Mouse (Mus musculus): Measurements from ENCODE around the gene Lrrc3b.

The Lrrc3b gene

DNA sequence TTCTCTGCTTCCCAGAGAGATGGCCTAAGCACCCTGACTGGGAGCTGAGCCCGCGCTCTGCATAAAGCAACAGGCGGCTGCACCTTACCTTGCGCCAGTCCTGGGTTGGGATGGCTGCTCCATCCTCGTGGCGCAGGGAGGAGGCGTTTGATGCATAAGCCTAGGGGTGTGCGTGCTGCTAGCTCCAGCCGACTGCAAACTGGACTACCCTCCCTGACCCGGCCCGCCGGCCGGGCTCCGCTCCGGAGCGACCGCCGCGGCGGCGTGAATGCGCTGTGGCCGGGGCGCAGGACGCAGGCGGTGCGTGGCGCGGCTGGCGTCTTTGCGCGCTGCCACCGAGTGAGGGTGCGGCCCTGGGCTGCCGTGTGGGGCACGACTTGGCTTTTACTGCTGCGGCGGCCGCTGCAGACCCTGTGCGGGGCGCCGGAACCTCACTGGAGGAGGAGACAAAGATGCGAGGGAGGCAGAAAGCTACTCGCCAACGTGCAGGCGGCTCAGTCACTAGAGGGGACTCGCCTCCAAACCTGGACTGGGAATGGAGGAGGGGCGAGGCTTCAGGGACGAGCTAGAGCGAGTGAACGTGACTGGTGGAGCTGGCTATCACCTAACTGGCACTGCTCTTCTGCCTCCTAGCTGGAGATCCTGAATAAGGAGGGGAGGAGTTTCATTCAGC lies at the start of gene Lrrc3b:
Gene Lrrc3b, minus strand, starts transcription at position 503 of the 673 bp plus-strand sequence.
- DNase-seq (ENCODE audit: low spot score in 2 of 2), result peak; percentile 69 to 80

DNA sequence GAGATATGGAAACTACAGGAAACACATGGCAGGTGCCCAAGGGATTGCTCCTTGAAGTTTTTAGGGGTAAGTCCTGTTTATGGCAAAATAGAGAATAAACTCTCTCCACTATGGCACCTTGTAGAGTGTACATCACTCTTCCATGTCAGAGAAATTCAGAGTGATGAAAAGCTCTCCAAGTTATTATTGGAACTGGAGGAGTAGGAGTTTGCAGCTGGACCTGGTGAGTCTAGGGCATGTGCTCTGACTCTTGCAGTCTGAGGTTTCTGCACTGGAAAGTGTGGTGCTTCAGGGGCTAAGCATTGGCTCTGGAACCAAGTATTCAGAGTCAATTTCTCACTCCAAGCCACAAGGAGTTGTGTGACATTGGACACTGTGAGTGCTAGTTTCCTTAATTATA lies 38.9 kb upstream of the Lrrc3b start:
- no peak for DNase-seq (ENCODE audit: low spot score in 2 of 2)

DNA sequence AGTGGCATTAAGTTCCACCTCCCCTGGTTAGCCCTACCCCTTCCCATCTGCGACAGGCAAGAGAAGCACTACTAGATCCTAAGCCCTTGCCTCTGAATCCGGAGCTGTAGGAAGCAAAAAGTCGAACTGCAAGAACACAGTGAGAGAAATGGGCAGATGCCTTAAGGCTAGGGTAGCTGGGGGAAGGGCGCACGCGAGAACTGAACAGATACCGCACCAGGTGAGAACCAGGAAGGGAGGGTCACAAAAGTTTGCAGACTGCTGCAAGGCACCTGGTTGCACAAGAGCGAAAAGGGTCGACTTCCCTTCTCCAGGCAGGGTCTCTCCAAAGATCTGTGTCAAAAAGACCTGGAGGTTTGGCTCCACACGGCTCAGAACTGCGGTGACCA lies 697 bp downstream of the Lrrc3b start:
- DNase-seq (ENCODE audit: low spot score in 2 of 2), result peak; percentile 36 to 42

DNA sequence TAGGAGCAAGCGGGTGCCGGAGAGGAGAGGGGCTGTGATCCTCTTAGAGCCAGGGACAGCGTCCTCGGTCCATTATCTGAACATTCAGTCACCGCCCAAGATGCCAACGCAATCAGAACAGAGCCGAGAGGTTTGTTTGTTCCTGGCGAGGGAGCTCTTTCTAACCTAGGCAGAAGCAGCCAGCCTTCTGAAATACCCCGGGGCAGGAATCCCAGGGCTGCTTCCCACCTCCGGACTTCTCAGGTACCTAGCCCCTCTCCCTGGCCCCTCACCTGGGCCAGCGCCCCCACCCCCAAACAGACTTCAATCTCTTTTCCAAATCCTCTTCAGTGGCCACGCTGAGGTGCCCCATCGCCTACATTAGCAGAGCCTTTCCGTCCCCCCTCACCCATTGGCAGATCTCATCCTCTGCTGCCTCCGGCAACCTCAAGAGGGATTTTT lies 1.3 kb downstream of the Lrrc3b start:
- peak; percentile 29 to 54 for DNase-seq (ENCODE audit: low spot score in 2 of 2)

DNA sequence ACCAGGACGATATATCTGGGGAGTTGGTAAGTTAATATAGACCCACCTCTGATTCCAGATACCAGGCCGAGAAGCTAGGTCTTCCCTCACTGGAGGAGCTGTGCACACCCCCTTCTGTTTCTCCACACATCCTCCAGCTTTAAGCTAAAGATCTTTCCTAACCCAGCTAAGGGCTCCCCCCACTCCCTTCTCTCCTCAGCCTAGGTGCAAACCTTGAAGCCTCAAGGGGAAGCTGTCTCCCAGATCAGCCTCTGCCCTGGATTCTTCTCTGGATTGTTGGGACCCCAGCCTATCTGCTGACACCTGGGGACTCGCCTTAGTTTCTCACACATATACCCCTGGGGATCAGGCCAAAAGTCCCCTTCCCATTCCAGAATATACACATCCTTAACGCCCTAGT lies 1.7 kb downstream of the Lrrc3b start:
- peak in 1 of 2 experiments; percentile 44 for DNase-seq (ENCODE audit: low spot score in 2 of 2)

DNA sequence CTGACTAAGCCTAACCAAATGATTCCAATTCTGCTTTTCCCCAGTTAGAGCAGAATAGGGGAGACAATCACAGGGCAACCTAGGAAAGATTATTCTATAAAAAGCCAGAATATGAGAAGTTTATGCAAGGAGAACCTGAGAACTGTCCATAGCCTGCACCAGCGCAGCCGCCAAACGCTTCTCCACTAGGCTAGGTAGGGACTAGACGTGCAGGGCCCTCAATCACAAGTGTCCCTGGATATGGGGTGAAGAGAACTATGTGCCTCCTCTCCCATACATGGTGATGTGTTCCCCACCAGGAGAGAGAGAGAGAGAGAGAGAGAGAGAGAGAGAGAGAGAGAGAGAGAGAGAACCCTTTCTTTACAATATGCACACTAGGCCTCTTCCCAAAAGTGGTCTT lies 2.2 kb downstream of the Lrrc3b start:
- DNase-seq (ENCODE audit: low spot score in 2 of 2), result no peak

DNA sequence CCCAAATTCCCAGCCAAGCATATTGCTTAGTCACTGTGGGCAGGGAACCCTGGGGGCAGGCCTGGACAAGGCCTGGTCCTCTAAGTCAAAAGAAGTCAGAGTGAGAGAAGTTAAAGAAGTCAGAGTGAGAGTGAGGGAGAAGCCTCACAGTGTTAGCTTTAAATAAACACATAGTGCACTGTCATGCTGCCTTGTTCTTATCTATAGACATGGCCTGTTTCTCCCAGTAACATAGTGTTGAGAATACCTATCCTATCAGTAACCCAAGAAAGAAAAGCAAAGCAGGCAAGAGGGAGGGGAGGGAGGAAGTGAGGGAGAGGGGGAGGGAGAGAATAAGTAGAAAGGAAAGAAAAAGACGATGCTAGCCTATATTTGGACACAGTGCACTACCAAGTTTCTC lies 6.4 kb downstream of the Lrrc3b start:
- no peak for DNase-seq (ENCODE audit: low spot score in 2 of 2)

DNA sequence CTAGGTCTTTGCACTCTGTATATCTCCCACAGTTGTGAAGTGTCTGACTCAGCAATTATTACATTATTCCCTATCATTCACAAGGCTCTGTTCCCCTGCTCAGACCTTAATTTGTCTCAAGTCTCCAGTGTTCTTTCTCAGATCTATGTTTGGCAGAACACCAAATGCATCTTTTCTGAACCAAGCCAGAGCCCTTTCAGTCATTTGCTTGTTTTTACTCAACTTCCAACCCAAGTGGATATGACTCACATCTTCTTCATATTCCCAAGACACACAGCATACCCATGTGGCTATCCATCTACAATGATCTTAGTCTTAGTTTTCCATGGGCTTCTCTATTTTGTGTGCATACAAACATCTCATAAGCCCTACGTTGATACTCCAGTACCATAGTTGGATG lies 17.2 kb downstream of the Lrrc3b start:
- no peak for DNase-seq (ENCODE audit: low spot score in 2 of 2)

DNA sequence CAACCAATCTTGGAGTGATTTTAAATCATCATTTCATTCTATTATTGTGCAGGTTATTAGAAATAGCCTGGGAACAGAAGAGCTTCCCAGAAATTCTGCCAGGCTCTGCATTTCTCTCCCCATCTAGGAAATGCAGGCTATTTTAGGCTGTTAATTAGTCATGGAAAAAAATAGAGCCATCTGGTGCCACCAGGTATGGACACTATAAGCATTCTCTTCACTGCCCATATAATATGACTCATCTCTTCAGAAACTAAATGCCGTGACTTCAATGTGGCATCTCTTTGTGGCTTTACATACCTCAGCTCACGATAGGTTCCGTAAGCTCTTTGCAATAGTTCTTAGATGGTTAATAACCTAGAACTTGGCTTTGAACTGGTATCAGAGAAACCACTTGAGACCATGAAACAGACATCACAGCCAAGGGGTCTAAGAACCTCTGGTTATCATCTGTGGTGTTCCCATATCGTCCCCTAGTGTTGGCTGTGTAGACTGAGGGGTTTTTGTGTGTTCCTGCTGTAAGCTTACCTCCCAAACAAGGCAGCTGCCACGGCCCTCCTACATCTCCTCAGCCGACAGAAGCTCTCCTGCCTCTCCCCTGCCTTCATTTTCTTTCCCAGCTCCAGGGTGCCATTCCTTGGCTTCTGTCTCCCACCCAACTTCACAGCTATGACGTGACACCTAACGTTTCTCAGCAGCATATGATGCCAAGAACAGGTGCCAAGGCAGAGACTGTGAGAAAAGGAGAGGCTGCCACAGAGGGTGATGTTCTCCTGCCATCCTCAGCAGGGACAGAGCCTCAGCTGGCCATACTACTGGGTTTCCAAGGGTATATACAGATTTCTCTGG lies 27.9 kb downstream of the Lrrc3b start:
- peak; percentile 77 to 82 for DNase-seq (ENCODE audit: low spot score in 2 of 2)

DNA sequence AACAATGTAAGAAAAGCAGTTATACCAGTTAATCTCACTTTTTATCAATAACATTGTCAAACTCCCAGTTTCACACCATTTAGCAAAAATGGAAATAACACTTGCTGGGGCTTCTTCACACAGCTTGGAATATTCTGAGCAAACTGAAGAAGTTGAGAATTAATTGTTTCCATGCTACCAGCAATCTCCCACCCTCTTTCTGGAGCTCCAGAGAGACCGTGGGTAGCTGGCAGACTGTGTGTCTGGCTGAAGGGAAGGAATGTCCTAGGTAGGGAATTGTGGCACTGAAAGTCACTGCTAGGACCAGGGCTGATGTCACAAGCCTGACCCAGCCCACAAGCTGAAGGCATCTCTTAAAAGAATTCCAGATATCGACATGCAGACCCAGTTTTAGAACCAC lies 53.3 kb downstream of the Lrrc3b start:
- DNase-seq (ENCODE audit: low spot score in 2 of 2), result peak in 1 of 2 experiments; percentile 43

DNA sequence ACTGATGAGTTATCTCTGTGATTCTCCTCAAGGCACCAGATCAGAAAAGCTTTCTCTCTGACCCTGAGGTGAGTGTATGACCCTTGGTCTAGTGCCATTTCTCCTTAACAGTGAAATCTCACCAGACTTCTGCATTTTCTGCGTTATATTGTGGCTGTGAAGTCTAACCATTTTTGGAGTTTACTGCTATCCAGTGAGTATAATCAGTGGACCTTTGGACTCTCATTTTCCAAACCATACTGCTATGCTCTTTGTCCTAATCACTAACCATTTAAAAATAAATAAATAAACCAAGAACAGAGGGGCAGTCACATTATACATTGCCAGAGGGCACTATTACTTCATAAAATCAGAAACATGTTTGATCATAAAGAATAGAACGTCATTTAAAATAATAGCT lies 53.8 kb downstream of the Lrrc3b start:
- no peak for DNase-seq (ENCODE audit: low spot score in 2 of 2)

DNA sequence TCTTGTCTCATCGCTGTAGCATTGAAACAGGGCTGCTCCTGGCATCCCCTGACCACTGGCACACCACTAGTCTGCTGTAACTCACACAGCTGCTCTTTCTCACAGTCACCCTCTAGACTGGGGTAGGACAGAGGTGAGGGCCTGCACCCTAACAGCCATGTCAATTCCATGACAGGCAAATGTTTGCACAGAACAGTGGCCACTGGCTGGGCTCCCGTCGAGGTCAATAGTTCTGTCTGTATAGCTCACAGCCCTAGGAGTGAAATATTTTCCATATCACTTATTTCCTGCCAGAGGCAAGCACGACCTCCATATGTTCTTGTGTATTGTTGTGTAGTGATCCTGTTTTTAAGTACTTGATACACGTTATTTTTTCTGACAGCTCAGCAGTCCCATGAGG lies 54.3 kb downstream of the Lrrc3b start:
- DNase-seq (ENCODE audit: low spot score in 2 of 2), result no peak

DNA sequence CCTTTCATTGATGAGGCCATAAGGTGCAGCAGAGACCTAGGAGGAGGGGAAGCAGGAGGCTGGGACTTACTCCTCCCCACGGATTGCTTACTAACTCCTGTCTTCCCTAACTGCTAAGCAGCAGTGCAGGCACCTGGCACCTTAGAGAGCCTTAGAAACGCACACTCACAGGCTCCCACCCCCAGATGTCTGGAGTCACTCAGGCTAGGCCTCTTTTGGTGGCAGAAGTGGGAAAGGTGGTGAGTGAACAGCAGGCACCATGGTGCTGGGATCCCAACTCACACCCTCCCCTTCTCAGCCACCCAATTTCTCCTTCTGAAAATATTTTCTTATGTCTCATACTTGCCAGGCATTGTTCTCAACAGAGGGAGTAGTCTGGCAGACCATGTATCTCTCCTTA lies 55.7 kb downstream of the Lrrc3b start:
- DNase-seq (ENCODE audit: low spot score in 2 of 2), result no peak

DNA sequence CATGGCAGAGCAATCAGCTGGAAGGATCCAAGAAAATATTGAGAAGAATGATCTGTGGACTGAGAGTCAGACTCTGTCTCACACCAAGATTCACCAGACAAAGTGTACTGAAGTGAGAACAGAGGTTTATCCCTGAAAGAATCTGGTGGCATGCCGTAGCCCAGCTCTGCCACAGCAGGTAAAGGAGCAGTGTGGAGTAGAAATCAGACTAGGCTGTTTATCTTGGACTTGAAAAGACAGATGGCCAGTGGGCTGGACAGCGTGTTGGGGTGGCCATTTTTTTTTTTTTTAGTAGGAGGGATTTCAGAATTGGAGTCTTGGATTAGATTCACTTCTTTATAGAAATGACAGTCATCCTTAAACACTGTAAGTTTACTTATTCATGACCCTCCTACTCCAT lies 61.4 kb downstream of the Lrrc3b start:
- peak in 1 of 2 experiments; percentile 33 for DNase-seq (ENCODE audit: low spot score in 2 of 2)

DNA sequence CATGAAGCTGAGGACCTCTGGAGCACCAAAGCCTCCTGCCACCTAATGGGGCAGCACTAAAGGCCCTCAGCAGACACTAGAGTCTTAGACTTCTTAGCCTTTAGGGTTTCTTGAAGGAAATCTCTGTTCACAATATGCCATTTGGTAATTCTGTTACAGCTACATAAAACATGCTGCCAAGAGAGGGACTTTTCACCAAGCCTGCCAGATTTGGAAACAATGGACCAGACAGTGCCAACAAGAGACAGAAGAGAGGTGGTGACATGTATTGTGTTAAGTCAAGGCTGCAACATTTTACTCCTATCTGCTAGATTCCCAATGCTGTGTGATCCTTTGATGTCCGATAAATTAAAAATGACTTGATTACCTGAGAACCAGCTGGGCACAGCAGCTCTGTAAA lies 62.0 kb downstream of the Lrrc3b start:
- DNase-seq (ENCODE audit: low spot score in 2 of 2), result no peak

DNA sequence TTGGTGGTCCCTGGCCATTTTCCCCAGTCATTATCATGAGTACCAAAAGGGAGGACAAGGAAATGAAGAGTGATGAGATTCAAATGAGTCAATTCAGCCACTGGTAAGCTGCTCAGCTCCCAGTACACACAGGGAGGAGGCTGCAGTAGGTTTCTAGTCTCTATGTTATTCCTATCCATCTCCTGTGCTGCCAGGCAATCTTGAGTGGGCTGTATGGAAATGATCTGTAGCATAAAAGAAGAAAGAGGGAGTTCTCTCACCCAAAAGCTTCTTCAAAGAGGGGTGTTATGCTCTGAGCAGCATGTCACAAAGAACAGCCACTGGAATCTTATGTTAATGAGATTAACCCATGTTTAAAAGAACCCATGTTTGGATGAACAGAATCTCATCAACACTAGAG lies 64.5 kb downstream of the Lrrc3b start:
- peak; percentile 31 to 38 for DNase-seq (ENCODE audit: low spot score in 2 of 2)

DNA sequence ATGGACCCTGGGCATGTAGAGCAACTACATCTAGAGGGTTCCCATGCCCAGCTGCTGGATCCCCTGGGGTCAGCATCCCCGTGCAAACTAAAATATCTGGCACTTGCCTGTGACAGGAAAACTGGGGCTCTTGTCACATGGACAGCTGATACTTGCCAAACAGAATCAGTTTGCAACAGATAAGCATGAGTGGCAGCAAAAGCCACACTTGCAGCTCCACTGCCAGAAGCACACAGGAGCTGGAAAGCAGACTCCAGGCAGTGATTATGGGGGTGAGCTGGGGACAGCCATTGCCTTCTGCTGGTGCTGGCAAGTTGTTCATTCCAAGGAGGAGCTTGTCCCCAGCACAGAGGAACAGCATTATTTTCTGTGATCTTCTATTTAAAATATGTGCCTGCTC lies 65.8 kb downstream of the Lrrc3b start:
- peak; percentile 21 to 68 for DNase-seq (ENCODE audit: low spot score in 2 of 2)

DNA sequence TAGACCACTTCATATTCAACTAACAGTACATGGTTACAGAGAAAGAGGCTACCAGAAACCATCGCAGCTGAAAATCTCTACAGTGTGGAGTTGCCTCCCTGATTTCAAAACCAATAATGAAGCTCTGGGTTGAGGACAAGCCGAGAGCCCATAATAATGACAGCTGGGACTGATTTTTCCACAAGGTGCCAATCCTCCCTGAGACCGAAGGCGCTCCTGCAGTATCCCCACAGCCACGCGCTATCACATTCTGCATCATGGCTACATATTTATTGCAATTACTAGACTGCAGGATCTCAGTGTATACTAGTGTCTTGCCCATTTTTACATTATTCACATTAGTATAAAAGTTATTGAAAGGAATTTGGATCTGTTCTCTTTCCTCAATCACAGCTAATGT lies 73.7 kb downstream of the Lrrc3b start:
- DNase-seq (ENCODE audit: low spot score in 2 of 2), result no peak

DNA sequence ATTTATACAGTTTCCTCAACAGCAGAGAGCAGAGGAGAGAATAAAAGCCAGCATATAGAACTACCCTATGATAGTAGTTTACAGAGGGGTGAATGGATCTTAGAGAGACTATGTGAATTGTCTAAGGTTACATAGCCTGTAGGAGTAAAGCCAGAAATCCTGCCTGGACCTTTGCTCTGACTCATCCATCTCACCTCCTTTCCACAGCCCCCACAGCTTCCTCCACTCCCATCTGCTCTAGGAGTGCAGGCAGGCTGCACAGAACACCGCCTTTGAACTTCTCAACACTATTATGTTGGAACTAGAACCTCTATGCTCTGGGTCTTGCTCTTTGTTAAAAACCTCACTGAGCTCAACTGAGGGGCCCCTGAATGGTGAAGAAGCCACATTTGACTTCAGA lies 78.9 kb downstream of the Lrrc3b start:
- DNase-seq (ENCODE audit: low spot score in 2 of 2), result peak in 1 of 2 experiments; percentile 28

DNA sequence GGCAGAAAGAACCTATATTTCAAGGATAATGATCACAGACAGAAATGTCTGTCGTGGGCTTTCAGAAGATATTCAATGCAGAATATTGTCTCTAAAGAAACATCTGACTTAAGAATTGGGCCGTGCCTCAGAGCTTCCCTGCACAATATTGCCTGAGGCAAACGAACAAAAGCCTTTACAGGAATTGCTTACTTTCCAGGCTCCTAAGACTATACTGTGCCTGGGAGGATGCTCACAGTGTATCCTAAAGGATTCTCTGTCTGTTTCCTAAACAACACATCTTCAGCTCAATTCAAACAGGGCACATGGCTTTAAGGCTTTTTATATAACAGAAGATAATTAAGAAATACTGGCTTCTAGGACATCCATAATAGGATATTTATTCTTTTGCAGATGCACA lies 79.7 kb downstream of the Lrrc3b start:
- no peak for DNase-seq (ENCODE audit: low spot score in 2 of 2)

DNA sequence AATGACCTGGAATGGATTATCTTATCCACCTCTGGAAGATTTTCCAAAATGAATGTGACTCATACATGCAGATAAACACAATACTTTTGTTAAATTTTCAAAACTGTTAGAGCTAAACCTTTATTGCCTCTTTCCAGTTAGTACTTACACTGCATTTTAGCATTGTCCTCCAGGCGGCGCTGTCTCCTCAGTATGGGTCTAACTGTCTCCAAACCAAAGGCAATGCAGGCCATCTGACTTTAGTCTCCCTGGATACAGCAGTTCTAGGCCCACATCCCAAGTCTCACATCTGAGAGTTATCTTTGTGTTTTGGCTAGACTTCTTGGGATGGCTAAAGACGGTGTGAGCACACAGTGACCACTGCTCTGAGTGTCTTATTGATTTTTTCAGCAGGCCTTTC lies 83.3 kb downstream of the Lrrc3b start:
- DNase-seq (ENCODE audit: low spot score in 2 of 2), result peak; percentile 78 to 85

DNA sequence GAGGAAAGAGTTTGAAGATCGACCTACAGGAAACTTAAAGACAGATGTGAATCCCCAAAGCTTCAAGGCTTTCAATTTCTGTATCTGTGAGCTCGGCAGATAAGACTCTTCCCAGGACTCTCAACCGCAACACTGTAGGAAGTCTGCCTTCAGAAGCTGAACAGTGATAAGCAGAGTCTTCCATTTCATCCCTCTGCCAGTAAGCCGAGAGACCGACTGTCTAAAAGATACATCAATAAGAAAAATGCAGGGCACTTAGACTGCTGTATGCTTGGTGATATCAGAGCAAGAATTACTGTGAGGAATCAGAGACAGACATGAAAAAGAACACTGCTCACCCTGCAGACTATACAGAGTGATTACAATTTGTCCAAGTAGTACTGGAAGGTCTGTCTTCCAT lies 84.5 kb downstream of the Lrrc3b start:
- no peak for DNase-seq (ENCODE audit: low spot score in 2 of 2)

DNA sequence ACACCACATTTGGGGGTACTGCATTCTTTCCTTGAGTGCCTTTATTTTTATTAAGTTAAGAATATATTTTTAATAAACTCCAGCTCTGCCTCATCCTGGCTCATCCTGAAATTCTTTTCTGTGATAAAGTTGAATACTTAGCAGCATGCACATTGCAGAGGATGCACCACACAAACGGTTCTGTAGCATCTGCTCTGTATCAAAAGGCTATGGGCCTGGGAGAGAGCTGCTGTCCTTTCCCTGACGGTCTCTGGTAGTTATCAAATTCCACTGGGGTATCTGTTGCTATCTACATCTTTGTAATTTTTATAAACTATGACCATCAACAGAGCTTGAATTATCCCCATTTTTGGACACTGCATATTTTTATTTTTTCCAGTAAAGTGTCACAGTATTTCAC lies 105.7 kb downstream of the Lrrc3b start:
- DNase-seq (ENCODE audit: low spot score in 2 of 2), result no peak

All from frontal cortex, postnatal 36 days (tissue).